Mouse (Mus musculus) urinary bladder, postnatal 14 days (tissue): ENCODE measurements around the gene Eri2.

ENCODE experiments used
- DNase-seq: peaks from one replicate; pipeline ENCODE4 v3.0.0; 2021; ENCODE audit warnings: low spot score

Gene Eri2

DNA sequence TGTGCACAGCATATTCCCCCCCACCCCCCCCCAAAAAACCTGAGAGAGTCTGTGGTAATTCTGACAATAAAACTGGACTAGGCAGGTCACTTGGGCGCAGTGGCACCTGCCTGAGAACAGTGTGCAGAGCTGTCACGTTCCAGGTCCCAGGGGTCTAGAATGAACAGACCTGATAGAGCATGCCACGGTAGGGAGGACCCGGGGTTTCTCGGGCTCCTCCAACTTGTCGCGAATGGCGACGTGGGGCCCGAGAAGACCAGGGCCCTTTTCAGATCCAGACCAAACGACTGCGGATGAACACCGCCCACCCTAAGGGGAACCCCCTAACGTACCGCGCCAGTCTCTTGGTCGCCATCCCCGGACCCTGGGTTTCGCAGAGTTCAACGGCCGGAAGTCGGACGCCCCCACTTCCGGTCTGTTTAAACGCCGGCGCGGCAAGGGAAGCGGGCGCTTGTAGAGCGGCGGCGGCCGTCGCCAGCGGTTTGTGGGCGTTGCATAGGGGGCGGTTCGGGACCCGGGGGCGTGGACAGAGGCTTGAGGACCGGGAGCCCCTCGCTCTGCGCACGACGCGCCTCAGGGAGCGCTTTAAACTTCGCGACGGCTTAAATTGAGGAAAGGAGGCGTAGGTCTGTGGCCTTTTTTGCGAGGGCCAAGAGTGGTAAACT, at the start of gene Eri2, which contains the start of gene Rexo5:
Gene Eri2, minus strand, starts transcription at position 473 of the 665 bp plus-strand sequence.
Gene Rexo5, plus strand, starts transcription at position 421 of the 665 bp plus-strand sequence.
- peak; percentile 88 for DNase-seq

DNA sequence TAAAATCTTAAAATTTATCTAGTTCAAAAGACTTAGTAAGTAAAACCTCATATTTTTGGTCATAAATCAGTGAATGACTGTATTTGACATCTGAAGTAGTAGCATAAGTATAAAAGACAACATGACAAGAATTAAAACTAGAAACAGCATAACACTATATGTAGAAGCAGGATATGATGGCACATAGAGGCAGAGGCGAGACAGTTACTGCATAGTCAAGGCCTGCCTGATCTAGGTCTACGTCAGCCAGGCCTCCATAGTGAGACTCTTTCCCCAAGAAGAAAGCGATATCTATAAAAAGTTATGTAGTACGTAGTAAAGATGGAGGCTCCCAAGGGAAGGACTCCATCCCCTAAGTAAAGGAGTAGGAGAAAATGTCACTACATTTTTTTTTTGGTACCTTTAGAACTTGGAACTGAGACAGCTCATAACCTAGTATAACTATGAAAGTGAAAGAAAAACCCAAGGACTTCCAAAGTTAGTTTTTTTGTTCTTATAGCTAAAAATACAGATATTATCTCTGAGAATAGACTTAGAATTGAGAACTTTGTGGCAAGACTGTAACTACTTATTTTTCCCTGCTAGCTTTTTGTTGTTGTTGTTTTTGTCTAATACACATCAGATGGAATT, 48.1 kb upstream of the Eri2 start:
- no peak for DNase-seq

GRCm38 (mm10) chr7:119835996-119836777, 42.3 kb upstream of the Eri2 start:
- DNase-seq, result no peak

GRCm38 (mm10) chr7:119835371-119835770, 41.5 kb upstream of the Eri2 start:
- no peak for DNase-seq

DNA sequence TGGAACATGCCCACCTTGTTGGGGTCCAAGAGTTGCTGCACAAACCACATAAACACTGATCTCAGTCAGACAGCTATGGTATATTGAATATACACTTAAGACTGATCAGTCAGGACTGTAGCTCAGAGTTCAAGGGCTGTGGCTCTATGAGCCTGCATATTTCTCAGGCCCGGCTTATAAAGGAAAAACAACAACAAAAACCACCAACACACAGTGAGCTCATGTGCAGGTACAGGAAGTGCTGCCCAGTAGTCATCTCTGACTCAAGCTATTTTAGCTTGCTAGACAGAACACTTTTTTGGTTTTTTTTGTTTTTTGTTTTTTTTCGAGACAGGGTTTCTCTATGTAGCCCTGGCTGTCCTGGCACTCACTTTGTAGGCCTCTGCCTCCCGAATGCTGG, 14.9 kb upstream of the Eri2 start:
- DNase-seq, result no peak

GRCm38 (mm10) chr7:119807396-119807795, 13.5 kb upstream of the Eri2 start:
- DNase-seq, result no peak

- DNase-seq, result no peak
These were observed 7.1 kb upstream of the Eri2 start for GRCm38 (mm10) chr7:119800991-119801390.

- no peak for DNase-seq
These were observed 6.6 kb upstream of the Eri2 start for GRCm38 (mm10) chr7:119800488-119800887.

DNA sequence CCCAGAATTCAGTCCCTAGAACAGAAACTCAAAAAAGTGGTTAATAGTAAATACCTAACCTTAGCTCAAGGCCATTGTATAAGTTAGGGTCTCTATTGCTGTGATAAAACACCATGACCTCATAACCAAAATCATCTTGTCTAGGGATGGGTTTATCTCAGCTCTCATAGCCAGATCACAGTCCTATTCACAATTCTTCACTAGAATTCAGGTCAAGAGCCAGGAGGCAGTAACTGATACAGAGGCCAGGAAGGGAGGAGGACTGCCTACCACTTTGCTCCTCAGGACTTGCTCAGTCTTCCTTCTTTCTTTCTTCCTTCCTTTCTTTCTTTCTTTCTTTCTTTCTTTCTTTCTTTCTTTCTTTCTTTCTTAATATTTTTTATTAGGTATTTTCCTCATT, 1.5 kb upstream of the Eri2 start:
- DNase-seq, result no peak

- DNase-seq, result no peak
These were observed 387 bp upstream of the Eri2 start for GRCm38 (mm10) chr7:119794251-119794638.

DNA sequence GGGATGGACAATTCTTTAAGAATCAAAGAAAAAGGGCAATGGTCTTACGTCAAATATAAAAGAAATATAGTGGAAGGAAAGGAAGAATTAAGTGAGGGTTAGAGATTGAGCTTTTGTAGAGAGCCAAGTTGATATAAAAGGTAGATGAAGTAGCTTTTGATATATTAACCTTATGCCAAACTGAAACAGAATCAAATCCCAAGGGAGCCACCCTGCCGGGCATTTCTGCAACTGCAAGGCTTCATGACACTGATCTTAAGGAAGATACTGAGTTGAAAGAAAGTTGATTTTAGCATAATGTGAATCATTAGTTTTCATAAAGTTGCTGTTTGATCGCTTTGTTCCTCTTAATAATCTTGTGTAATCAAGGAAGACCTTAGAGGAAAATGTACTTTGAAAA, 4.8 kb downstream of the Eri2 start:
- no peak for DNase-seq

DNA sequence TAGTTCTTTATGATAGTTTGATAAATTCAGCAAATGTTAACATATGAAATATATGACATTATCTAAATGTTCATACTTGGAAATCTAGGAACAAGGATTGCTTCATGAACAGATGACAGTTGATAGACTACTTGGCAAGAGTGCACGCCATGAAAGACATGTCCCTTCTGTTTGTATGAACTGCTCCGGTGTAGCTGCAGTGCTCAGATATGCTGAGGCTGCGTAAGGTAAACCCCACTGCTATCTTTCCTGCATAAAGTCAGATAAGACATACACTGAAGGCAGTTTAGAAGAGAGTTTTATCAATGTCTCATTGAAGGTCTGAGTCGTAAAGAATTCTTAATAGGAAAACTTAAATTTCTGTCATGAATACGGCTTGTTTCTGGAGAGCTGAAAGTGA, 8.9 kb downstream of the Eri2 start:
- no peak for DNase-seq

- peak; percentile 30 for DNase-seq
These were observed 10.4 kb downstream of the Eri2 start for GRCm38 (mm10) chr7:119783453-119783852.

GRCm38 (mm10) chr7:119769895-119770294, 24.0 kb downstream of the Eri2 start:
- no peak for DNase-seq

DNA sequence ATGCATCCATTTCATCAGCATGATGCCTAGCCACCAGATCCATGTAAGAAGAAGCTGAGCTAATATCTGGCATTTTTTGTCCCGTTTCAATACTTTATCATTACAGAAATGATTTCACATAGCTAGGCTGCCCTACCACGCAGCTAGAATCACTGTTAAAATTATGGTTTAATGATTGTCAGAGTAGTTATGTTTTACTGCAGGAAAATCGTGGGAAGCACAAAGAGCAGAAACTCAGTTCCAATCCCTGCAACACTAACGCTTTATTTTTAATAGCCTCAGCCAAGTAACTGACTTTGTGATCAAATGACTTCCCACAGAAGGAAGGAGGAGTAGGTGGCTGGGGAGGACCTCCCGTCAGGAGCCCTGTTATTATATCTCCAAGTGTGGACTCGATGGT, 26.9 kb downstream of the Eri2 start:
- no peak for DNase-seq

DNA sequence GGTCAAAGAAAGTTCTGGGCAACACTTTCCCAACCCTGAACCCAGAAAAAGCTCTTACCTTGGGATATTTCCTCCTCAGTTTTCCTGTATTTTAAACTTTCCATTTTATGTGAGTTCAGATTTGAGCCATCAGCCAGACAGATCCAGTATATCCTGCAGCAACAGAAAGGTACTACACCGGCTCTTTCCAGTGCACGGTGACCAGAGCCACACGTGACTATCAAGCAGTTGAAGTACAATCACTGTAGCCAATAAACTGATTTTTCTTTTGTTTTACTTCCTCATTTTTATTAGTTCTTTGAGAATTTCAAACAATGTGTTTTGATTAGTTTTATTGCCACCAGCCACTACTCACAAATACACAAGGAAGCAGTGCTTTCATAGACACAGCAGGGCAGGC, 29.5 kb downstream of the Eri2 start:
- DNase-seq, result no peak

GRCm38 (mm10) chr7:119762166-119762697, 31.6 kb downstream of the Eri2 start:
- no peak for DNase-seq

DNA sequence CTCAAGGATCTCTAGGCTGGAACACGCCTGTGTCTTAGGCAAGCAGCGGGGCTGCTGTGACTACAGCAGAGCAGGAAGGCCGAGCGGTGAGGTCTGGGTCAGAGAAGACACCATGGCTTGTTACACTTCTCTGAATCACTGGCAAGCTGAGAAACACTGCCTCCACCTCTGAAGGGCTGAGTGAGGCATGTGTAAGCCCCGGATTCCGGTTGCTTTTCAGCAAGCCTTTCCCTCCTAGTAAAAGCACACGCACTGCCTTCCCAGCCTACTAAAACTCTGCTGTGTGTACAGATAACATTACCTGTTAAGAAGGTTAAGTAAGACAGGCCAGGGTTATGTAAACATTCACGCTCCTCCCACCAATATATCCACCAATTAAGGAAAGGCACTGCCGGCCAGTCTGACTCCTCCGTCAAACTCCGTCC, 33.3 kb downstream of the Eri2 start, which contains the start of gene Acsm3:
Gene Acsm3, plus strand, starts transcription at position 397 of the 425 bp plus-strand sequence.
- peak; percentile 14 for DNase-seq

DNA sequence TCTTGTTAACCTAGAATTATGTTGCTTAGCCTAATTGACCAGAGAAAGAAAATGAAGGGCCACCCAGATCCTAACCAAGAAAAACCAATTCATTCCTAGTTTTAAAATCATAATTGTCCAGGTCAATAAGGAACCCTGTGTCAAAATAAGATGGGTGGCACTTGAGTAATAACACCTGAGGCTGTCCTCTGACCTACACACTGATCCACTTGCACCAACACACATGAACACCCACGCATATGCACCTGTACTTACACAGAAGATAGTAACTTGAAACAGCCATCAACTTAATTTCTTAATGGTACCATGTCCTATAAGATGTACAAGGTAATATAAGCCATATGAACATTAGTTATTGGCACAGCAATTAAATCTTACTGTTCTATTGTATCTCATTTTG, 40.2 kb downstream of the Eri2 start:
- DNase-seq, result no peak

- DNase-seq, result no peak
These were observed 43.9 kb downstream of the Eri2 start for GRCm38 (mm10) chr7:119749942-119750341.

- no peak for DNase-seq
These were observed 45.1 kb downstream of the Eri2 start for GRCm38 (mm10) chr7:119748761-119749160.

GRCm38 (mm10) chr7:119745869-119746268, 48.0 kb downstream of the Eri2 start:
- no peak for DNase-seq

DNA sequence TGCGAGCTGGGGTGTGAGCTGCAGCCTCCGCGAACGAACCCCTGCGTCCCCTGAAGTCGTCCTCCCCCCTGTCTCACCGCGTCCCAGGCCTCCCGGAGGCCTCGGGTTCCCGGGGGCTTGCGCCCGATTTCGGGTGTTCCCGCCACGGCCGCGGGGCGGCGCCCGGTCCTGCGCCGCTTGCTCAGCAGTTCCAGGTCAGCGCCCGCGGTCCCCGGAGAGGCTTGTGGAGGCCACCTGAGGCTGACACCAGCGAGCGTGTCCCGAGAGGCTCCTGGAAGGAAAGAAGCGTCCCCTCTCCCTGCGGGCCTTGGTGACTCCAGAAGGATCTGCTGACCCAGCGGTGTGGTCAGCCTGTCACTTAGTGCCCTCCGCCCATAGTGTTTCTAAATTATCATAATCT, 49.5 kb downstream of the Eri2 start:
- no peak for DNase-seq
